Mouse (Mus musculus): ENCODE measurements around the gene Atxn7l3.

- TF ChIP-seq CTCF (IDR thresholded peaks at IDR 0.05; ENCODE audit: control insufficient read depth, insufficient read depth, low read length), result no peak
- no peak for TF ChIP-seq POLR2A (IDR thresholded peaks at IDR 0.05; ENCODE audit: borderline replicate concordance, control insufficient read depth, low read depth, low read length)
Observed at GRCm38 (mm10) chr11:102241246-102241645, 55.2 kb downstream of the Atxn7l3 start.

All from bone marrow, adult 2 months (tissue).